Mouse (Mus musculus): ENCODE measurements around the gene Dlec1. TPM values are rescaled to one million over a fixed set of nuclear protein-coding genes. Genes with fewer than 3 reads are reported as not detected.

The Dlec1 gene
- polyA plus RNA-seq, 1 experiment: 2.4 TPM

DNA sequence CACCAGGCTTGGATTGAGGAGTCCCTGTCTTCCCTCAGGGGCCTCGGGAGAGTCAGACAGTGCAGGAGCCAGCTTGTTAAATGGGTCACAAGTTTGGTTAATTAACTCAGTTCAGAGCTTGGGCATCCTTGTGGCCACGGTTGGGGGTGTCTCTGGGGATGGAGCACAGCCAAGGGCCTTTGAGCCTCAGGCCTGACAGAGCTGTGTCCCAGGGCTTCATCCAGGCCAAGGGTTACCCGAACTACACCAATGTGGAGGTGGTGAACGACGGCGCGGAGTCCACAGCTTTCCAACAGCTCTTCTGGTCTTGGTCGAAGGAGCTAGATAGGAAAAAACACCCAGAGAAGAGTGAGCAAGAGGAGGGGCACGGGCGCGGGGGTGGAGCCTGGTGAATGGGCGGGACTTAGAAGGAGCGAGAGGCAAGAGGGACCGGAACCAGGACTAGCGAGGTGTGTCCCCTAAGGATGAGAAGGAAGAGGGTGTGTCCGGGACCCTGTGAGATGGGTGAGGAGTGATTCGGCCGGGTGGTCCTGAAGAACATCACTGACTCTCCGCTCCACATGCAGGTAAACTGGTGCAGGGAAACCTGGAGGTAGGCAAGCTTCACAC, 39.1 kb upstream of the Dlec1 start:
- TF ChIP-seq CTCF (IDR thresholded peaks at IDR 0.05; ENCODE audit: low read depth, low read length) (no peak), POLR2A (IDR thresholded peaks at IDR 0.05; ENCODE audit: insufficient read depth, low read length) (no peak), EP300 (IDR thresholded peaks at IDR 0.05; ENCODE audit: insufficient read depth, low read depth, low read length) (no peak)
- no peak overlapping the region for H3K9ac ChIP-seq (ENCODE audit: low read depth, poor library complexity, severe bottlenecking)
- no peaks in the 10 kb centered on the region for H3K4me1 ChIP-seq (ENCODE audit: control insufficient read depth, insufficient read depth, low read length)
- no peaks in the 10 kb centered on the region for H3K36me3 ChIP-seq (ENCODE audit: control insufficient read depth, insufficient read depth, low read length, poor library complexity, severe bottlenecking)
- H3K4me3 ChIP-seq (ENCODE audit: low read depth, low read length): peak overlapping the region; percentile 37
- H3K9me3 ChIP-seq (replicated peaks; ENCODE audit: control insufficient read depth, insufficient read depth, low read length, poor library complexity, severe bottlenecking): no peaks in the 10 kb centered on the region
- no peak overlapping the region for H3K27ac ChIP-seq (ENCODE audit: insufficient read depth, low read length)
- H3K27me3 ChIP-seq (ENCODE audit: control insufficient read depth, insufficient read depth, low read length, poor library complexity, severe bottlenecking): no peaks in the 10 kb centered on the region

DNA sequence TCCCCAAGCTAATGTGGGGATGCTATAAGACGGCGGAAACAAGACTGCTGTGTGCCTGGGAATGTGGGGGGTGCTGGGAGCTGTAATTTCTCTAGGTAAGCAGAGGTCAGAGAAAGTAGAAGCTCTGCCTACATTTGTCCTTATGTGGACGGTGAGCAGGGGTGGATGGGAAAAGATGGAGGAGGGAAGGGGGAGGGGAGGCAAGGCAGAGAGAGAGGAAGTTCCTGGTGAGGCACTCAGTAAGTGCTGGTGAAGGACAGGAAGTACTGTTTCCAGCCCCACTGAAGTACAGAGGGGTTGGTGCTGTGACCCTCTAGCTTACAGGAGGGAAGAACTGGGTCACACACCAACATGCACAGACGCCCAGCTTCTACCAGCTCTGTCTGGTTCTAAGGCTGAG, 38.0 kb upstream of the Dlec1 start:
- Histone ChIP-seq H3K36me3 (ENCODE audit: control insufficient read depth, insufficient read depth, low read length, poor library complexity, severe bottlenecking) (no peaks in the 10 kb centered on the region), H3K27ac (ENCODE audit: insufficient read depth, low read length) (no peak overlapping the region), H3K27me3 (ENCODE audit: control insufficient read depth, insufficient read depth, low read length, poor library complexity, severe bottlenecking) (no peaks in the 10 kb centered on the region), H3K4me3 (ENCODE audit: low read depth, low read length) (no peak overlapping the region), H3K9ac (ENCODE audit: low read depth, poor library complexity, severe bottlenecking) (no peak overlapping the region), H3K4me1 (ENCODE audit: control insufficient read depth, insufficient read depth, low read length) (no peaks in the 10 kb centered on the region), H3K9me3 (replicated peaks; ENCODE audit: control insufficient read depth, insufficient read depth, low read length, poor library complexity, severe bottlenecking) (no peaks in the 10 kb centered on the region)
- TF ChIP-seq POLR2A (IDR thresholded peaks at IDR 0.05; ENCODE audit: insufficient read depth, low read length) (no peak), CTCF (IDR thresholded peaks at IDR 0.05; ENCODE audit: low read depth, low read length) (no peak), EP300 (IDR thresholded peaks at IDR 0.05; ENCODE audit: insufficient read depth, low read depth, low read length) (no peak)

DNA sequence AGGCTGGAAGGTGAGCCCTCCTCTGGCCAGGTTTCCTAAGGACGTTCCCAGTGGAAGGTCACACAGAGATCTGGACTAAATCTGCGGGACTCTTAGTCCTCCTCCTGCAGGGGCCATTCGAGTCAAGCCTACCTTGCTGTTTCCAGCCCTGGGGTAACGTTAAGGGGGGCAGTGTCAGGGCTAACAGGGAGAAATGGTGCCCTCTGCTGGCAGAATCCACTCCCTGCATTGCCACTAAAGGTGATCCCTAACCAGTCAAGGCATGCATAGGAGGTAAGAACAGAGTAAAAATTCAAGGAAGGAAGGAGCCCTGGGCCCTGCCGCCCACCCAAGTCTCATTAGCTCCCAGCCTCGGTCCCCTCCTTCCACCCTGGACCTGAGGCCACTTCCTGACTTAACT, 34.7 kb upstream of the Dlec1 start:
- H3K27ac ChIP-seq (ENCODE audit: insufficient read depth, low read length): no peak overlapping the region
- no peaks in the 10 kb centered on the region for H3K36me3 ChIP-seq (ENCODE audit: control insufficient read depth, insufficient read depth, low read length, poor library complexity, severe bottlenecking)
- H3K9ac ChIP-seq (ENCODE audit: low read depth, poor library complexity, severe bottlenecking): no peak overlapping the region
- H3K4me1 ChIP-seq (ENCODE audit: control insufficient read depth, insufficient read depth, low read length): no peaks in the 10 kb centered on the region
- no peaks in the 10 kb centered on the region for H3K27me3 ChIP-seq (ENCODE audit: control insufficient read depth, insufficient read depth, low read length, poor library complexity, severe bottlenecking)
- no peak overlapping the region for H3K4me3 ChIP-seq (ENCODE audit: low read depth, low read length)
- TF ChIP-seq CTCF (IDR thresholded peaks at IDR 0.05; ENCODE audit: low read depth, low read length) (peak; percentile 94), EP300 (IDR thresholded peaks at IDR 0.05; ENCODE audit: insufficient read depth, low read depth, low read length) (no peak)
- no peaks in the 10 kb centered on the region for H3K9me3 ChIP-seq (replicated peaks; ENCODE audit: control insufficient read depth, insufficient read depth, low read length, poor library complexity, severe bottlenecking)

DNA sequence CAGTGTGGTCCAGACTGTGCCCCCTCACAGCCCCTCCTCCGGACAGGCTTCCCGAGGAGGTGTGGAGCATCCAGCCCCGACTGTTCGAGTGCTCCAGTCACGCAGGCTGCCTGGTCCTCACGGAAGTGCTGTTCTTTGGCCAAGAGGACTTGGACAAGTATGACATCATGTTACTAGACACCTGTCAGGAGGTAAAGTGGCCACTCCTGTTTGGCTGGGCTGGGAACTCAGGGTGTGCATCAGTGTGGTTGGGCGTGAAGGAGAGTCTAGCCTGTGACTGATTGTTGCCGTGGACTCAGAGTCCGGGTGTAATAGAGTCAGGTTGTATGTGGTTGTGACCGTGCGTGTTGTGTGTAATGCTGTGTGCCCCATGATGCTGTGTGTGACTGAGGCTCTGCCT, 34.0 kb upstream of the Dlec1 start:
- Histone ChIP-seq H3K4me3 (ENCODE audit: low read depth, low read length) (no peak overlapping the region), H3K4me1 (ENCODE audit: control insufficient read depth, insufficient read depth, low read length) (no peaks in the 10 kb centered on the region), H3K36me3 (ENCODE audit: control insufficient read depth, insufficient read depth, low read length, poor library complexity, severe bottlenecking) (no peaks in the 10 kb centered on the region), H3K9me3 (replicated peaks; ENCODE audit: control insufficient read depth, insufficient read depth, low read length, poor library complexity, severe bottlenecking) (no peaks in the 10 kb centered on the region), H3K9ac (ENCODE audit: low read depth, poor library complexity, severe bottlenecking) (no peak overlapping the region), H3K27me3 (ENCODE audit: control insufficient read depth, insufficient read depth, low read length, poor library complexity, severe bottlenecking) (no peaks in the 10 kb centered on the region), H3K27ac (ENCODE audit: insufficient read depth, low read length) (no peak overlapping the region)
- no peak for TF ChIP-seq POLR2A (IDR thresholded peaks at IDR 0.05; ENCODE audit: insufficient read depth, low read length)
- no peak for TF ChIP-seq CTCF (IDR thresholded peaks at IDR 0.05; ENCODE audit: low read depth, low read length)
- TF ChIP-seq EP300 (IDR thresholded peaks at IDR 0.05; ENCODE audit: insufficient read depth, low read depth, low read length): no peak

DNA sequence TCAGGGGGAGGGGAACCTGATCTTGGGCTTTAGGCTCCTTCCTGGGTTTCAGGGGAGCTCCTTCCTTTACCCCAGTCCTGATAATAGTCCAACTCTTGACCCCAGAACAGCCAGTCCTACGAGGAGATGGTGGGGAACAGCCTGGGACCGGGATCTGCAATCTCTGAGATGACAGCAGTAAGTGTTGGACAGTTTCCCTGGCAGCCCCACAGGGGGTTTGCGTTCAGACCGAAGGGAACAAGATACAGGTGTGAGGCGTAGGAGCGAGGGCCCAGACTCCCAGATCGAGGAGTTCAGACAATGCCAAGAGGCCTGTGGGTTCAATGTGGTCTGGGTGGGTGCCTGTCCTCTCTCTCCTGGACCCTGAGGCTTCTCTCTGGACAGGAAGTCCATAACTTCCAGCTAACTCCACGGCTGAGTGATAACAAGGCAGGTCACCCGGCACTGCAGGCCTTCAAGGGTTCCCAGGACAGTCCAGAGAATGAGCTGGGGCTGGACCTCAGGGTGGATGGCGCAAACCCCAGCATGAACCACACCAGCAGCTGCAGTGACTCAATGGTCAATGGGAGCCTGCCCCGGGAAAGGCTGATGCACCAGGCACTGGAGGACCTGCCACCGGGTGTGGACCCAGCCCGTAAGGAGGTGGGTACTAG, 32.0 kb upstream of the Dlec1 start:
- H3K4me1 ChIP-seq (ENCODE audit: control insufficient read depth, insufficient read depth, low read length): no peaks in the 10 kb centered on the region
- H3K4me3 ChIP-seq (ENCODE audit: low read depth, low read length): no peak overlapping the region
- no peaks in the 10 kb centered on the region for H3K36me3 ChIP-seq (ENCODE audit: control insufficient read depth, insufficient read depth, low read length, poor library complexity, severe bottlenecking)
- H3K27me3 ChIP-seq (ENCODE audit: control insufficient read depth, insufficient read depth, low read length, poor library complexity, severe bottlenecking): no peaks in the 10 kb centered on the region
- H3K9me3 ChIP-seq (replicated peaks; ENCODE audit: control insufficient read depth, insufficient read depth, low read length, poor library complexity, severe bottlenecking): no peaks in the 10 kb centered on the region
- H3K9ac ChIP-seq (ENCODE audit: low read depth, poor library complexity, severe bottlenecking): no peak overlapping the region
- H3K27ac ChIP-seq (ENCODE audit: insufficient read depth, low read length): no peak overlapping the region
- TF ChIP-seq CTCF (IDR thresholded peaks at IDR 0.05; ENCODE audit: low read depth, low read length) (no peak), POLR2A (IDR thresholded peaks at IDR 0.05; ENCODE audit: insufficient read depth, low read length) (no peak), EP300 (IDR thresholded peaks at IDR 0.05; ENCODE audit: insufficient read depth, low read depth, low read length) (no peak)

DNA sequence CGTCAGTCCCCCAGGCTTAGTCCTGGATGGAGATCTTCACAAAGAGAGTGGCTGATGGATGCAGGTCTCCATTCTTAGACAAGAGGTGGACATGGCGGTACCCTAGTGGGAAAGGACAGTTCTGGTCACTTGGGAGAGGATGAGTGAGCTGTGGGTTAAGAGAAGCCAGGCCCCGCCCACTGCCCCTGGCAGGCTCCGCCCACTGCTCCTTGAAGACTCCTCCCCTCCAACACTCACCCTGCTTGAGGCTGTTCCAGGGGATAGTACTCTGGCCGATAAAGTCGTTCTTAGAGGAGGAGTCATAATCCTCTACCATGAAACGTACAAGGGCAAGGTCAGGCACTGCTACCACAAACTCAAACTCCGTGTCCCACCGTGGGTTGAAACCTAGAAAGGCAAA, 30.5 kb upstream of the Dlec1 start:
- H3K4me3 ChIP-seq (ENCODE audit: low read depth, low read length): no peak overlapping the region
- no peaks in the 10 kb centered on the region for H3K9me3 ChIP-seq (replicated peaks; ENCODE audit: control insufficient read depth, insufficient read depth, low read length, poor library complexity, severe bottlenecking)
- no peaks in the 10 kb centered on the region for H3K36me3 ChIP-seq (ENCODE audit: control insufficient read depth, insufficient read depth, low read length, poor library complexity, severe bottlenecking)
- TF ChIP-seq EP300 (IDR thresholded peaks at IDR 0.05; ENCODE audit: insufficient read depth, low read depth, low read length) (no peak), POLR2A (IDR thresholded peaks at IDR 0.05; ENCODE audit: insufficient read depth, low read length) (no peak), CTCF (IDR thresholded peaks at IDR 0.05; ENCODE audit: low read depth, low read length) (no peak)
- H3K27ac ChIP-seq (ENCODE audit: insufficient read depth, low read length): no peak overlapping the region
- H3K4me1 ChIP-seq (ENCODE audit: control insufficient read depth, insufficient read depth, low read length): no peaks in the 10 kb centered on the region
- H3K9ac ChIP-seq (ENCODE audit: low read depth, poor library complexity, severe bottlenecking): no peak overlapping the region
- no peaks in the 10 kb centered on the region for H3K27me3 ChIP-seq (ENCODE audit: control insufficient read depth, insufficient read depth, low read length, poor library complexity, severe bottlenecking)

All from ES-Bruce4 (cell line).